Mouse (Mus musculus): ENCODE results near the gene Frmd6.

The Frmd6 gene

GRCm38 (mm10) chr12:70851342-70851960, 26.1 kb downstream of the Frmd6 start:
- no peak for DNase-seq (ENCODE audit: low spot score in 2 of 2)

GRCm38 (mm10) chr12:70853026-70853425, 27.7 kb downstream of the Frmd6 start:
- peak; percentile 56 to 65 for DNase-seq (ENCODE audit: low spot score in 2 of 2)

GRCm38 (mm10) chr12:70855678-70856077, 30.4 kb downstream of the Frmd6 start:
- DNase-seq (ENCODE audit: low spot score in 2 of 2) = no peak

GRCm38 (mm10) chr12:70856776-70857175, 31.5 kb downstream of the Frmd6 start:
- no peak for DNase-seq (ENCODE audit: low spot score in 2 of 2)

GRCm38 (mm10) chr12:70863281-70863680, 38.0 kb downstream of the Frmd6 start:
- DNase-seq (ENCODE audit: low spot score in 2 of 2) = no peak

GRCm38 (mm10) chr12:70867780-70868179, 42.5 kb downstream of the Frmd6 start:
- no peak for DNase-seq (ENCODE audit: low spot score in 2 of 2)

GRCm38 (mm10) chr12:70868190-70868987, 43.1 kb downstream of the Frmd6 start:
- DNase-seq (ENCODE audit: low spot score in 2 of 2) = no peak

GRCm38 (mm10) chr12:70868988-70869291, 43.6 kb downstream of the Frmd6 start:
- DNase-seq (ENCODE audit: low spot score in 2 of 2) = no peak

- DNase-seq (ENCODE audit: low spot score in 2 of 2) = no peak
Measured at GRCm38 (mm10) chr12:70873544-70873943, 48.2 kb downstream of the Frmd6 start.

GRCm38 (mm10) chr12:70876270-70876998, 51.1 kb downstream of the Frmd6 start:
- DNase-seq (ENCODE audit: low spot score in 2 of 2) = no peak

- DNase-seq (ENCODE audit: low spot score in 2 of 2) = no peak
Measured at GRCm38 (mm10) chr12:70877926-70878710, 52.8 kb downstream of the Frmd6 start.

GRCm38 (mm10) chr12:70880396-70880975, 55.2 kb downstream of the Frmd6 start:
- DNase-seq (ENCODE audit: low spot score in 2 of 2) = no peak

- DNase-seq (ENCODE audit: low spot score in 2 of 2) = no peak
Measured at GRCm38 (mm10) chr12:70881340-70881739, 56.0 kb downstream of the Frmd6 start.

GRCm38 (mm10) chr12:70881854-70882253, 56.5 kb downstream of the Frmd6 start:
- peak; percentile 72 for DNase-seq (ENCODE audit: low spot score in 2 of 2)

- no peak for DNase-seq (ENCODE audit: low spot score in 2 of 2)
Measured at GRCm38 (mm10) chr12:70883141-70883540, 57.8 kb downstream of the Frmd6 start.

- DNase-seq (ENCODE audit: low spot score in 2 of 2) = no peak
Measured at GRCm38 (mm10) chr12:70884113-70884512, 58.8 kb downstream of the Frmd6 start.

GRCm38 (mm10) chr12:70884973-70885372, 59.7 kb downstream of the Frmd6 start:
- DNase-seq (ENCODE audit: low spot score in 2 of 2) = no peak

GRCm38 (mm10) chr12:70885576-70885975, 60.3 kb downstream of the Frmd6 start:
- no peak for DNase-seq (ENCODE audit: low spot score in 2 of 2)

- DNase-seq (ENCODE audit: low spot score in 2 of 2) = no peak
Measured at GRCm38 (mm10) chr12:70890405-70890804, 65.1 kb downstream of the Frmd6 start.

GRCm38 (mm10) chr12:70890874-70891470, 65.7 kb downstream of the Frmd6 start:
- DNase-seq (ENCODE audit: low spot score in 2 of 2) = no peak

- no peak for DNase-seq (ENCODE audit: low spot score in 2 of 2)
Measured at GRCm38 (mm10) chr12:70895275-70895674, 70.0 kb downstream of the Frmd6 start.
